Mouse (Mus musculus): Measurements from ENCODE around the gene Taf13. TPM values are rescaled to one million over a fixed set of nuclear protein-coding genes. Genes with fewer than 3 reads are reported as not detected.

Gene Taf13
- 1.2 and 5.0 TPM in 2 replicates for polyA plus RNA-seq (2012; rRNA removed; ENCODE audit: low replicate concordance)

GRCm38 (mm10) chr3:108571443-108572294, at the start of gene Taf13:
Gene Taf13, plus strand, starts transcription at chr3:108571698.

GRCm38 (mm10) chr3:108533951-108534350, 37.5 kb upstream of the Taf13 start, which contains the start of gene 1700013F07Rik:
Gene 1700013F07Rik, plus strand, starts transcription at chr3:108534150.

GRCm38 (mm10) chr3:108536517-108537260, 34.8 kb upstream of the Taf13 start, which contains the start of gene 5330417C22Rik:
Gene 5330417C22Rik, minus strand, starts transcription at chr3:108536536.

GRCm38 (mm10) chr3:108562133-108562730, 9.3 kb upstream of the Taf13 start, which contains the start of gene Tmem167b:
Gene Tmem167b, minus strand, starts transcription at chr3:108562466.

GRCm38 (mm10) chr3:108590786-108591529, 19.5 kb downstream of the Taf13 start, which contains the start of gene Wdr47:
Gene Wdr47, plus strand, starts transcription at chr3:108591279.

Other genes with a start within 250 kb of the Taf13 start
- not detected in 2 replicates for gene Mybphl, start 206.8 kb upstream of the Taf13 start, polyA plus RNA-seq (2012; rRNA removed; ENCODE audit: low replicate concordance)
- gene Psrc1, start 187.9 kb upstream of the Taf13 start, polyA plus RNA-seq (2012; rRNA removed; ENCODE audit: low replicate concordance) = 4.8 and 6.7 TPM in 2 replicates
- gene Celsr2, start 156.1 kb upstream of the Taf13 start, polyA plus RNA-seq (2012; rRNA removed; ENCODE audit: low replicate concordance) = 32.1 and 57.6 TPM in 2 replicates
- gene Sars, start 126.5 kb upstream of the Taf13 start, polyA plus RNA-seq (2012; rRNA removed; ENCODE audit: low replicate concordance) = 36.3 and 38.8 TPM in 2 replicates
- gene 1700013F07Rik, start 37.5 kb upstream of the Taf13 start, polyA plus RNA-seq (2012; rRNA removed; ENCODE audit: low replicate concordance) = 0.20 and 0.23 TPM in 2 replicates
- 1.6 and 1.7 TPM in 2 replicates for gene 5330417C22Rik, start 35.2 kb upstream of the Taf13 start, polyA plus RNA-seq (2012; rRNA removed; ENCODE audit: low replicate concordance)
- gene Tmem167b, start 9.2 kb upstream of the Taf13 start, polyA plus RNA-seq (2012; rRNA removed; ENCODE audit: low replicate concordance) = 3.1 and 5.6 TPM in 2 replicates
- 3.8 and 6.9 TPM in 2 replicates for gene Wdr47, start 19.6 kb downstream of the Taf13 start, polyA plus RNA-seq (2012; rRNA removed; ENCODE audit: low replicate concordance)
- 22.4 and 32.1 TPM in 2 replicates for gene Clcc1, start 82.2 kb downstream of the Taf13 start, polyA plus RNA-seq (2012; rRNA removed; ENCODE audit: low replicate concordance)
- gene Gpsm2, start 150.6 kb downstream of the Taf13 start, polyA plus RNA-seq (2012; rRNA removed; ENCODE audit: low replicate concordance) = 2.8 and 4.0 TPM in 2 replicates
- 0.10 and 0.36 TPM in 2 replicates for gene Aknad1, start 168.0 kb downstream of the Taf13 start, polyA plus RNA-seq (2012; rRNA removed; ENCODE audit: low replicate concordance)

Measured in mammary gland, adult 2 months (tissue).